Mouse (Mus musculus) bone marrow macrophage, adult 2 months (primary cell): ENCODE data around the gene Emilin1. TPM values are rescaled to one million over a fixed set of nuclear protein-coding genes. Genes with fewer than 3 reads are reported as not detected.

Experiments
- H3K27ac ChIP-seq: 2 replicates; pipeline ENCODE4 v1.5.1; 2012; ENCODE audit warnings: low read depth, low read length; ENCODE audit not compliant: insufficient read depth
- H3K4me1 ChIP-seq: 2 replicates; pipeline ENCODE4 v1.6.1; 2012; ENCODE audit warnings: low read length; ENCODE audit not compliant: control insufficient read depth, insufficient read depth
- H3K4me3 ChIP-seq: 2 replicates; pipeline ENCODE4 v1.5.1; 2012; ENCODE audit warnings: mild to moderate bottlenecking, low read length, moderate library complexity; ENCODE audit not compliant: insufficient read depth
- CTCF ChIP-seq: IDR thresholded peaks from 2 replicates; pipeline ENCODE4 v1.5.1; 2012; ENCODE audit warnings: low read depth, mild to moderate bottlenecking, low read length, moderate library complexity
- POLR2A ChIP-seq: IDR thresholded peaks from 2 replicates; pipeline ENCODE4 v1.6.1; 2012; ENCODE audit warnings: mild to moderate bottlenecking, low read depth, low read length, borderline replicate concordance
- polyA plus RNA-seq: library from polyadenylated mRNA; stranded (reverse); fragments of >200 nt; gene quantifications from 2 replicates; pipeline ENCODE4 v1.2.4, GENCODE M21; 2012; ENCODE audit not compliant: missing spikeins, insufficient read depth, insufficient read length

Emilin1 gene
- polyA plus RNA-seq, result 29.1 and 37.2 TPM in 2 replicates

GRCm38 (mm10) chr5:30913060-30913841 lies at the start of gene Emilin1:
Emilin1 (plus strand) TSS chr5:30913402.
- peak within 1 kb of the TSS; percentile 57 for H3K4me3 ChIP-seq
- peaks cover 35% of the 10 kb centered on the region for H3K4me1 ChIP-seq
- peak within 1 kb of the TSS; percentile 71 for H3K27ac ChIP-seq
- TF ChIP-seq CTCF, result no peak
- TF ChIP-seq POLR2A, result no peak

GRCm38 (mm10) chr5:30863852-30864251 lies 49.4 kb upstream of the Emilin1 start:
- no peak overlapping the region for H3K27ac ChIP-seq
- H3K4me1 ChIP-seq, result peaks cover 25% of the 10 kb centered on the region
- TF ChIP-seq CTCF (no peak), POLR2A (no peak)
- H3K4me3 ChIP-seq, result no peak overlapping the region

- H3K4me3 ChIP-seq, result no peak overlapping the region
- no peak overlapping the region for H3K27ac ChIP-seq
- TF ChIP-seq POLR2A (no peak), CTCF (no peak)
These were observed 48.9 kb upstream of the Emilin1 start for GRCm38 (mm10) chr5:30864322-30864721.

GRCm38 (mm10) chr5:30866871-30867270 lies 46.3 kb upstream of the Emilin1 start:
- Histone ChIP-seq H3K27ac (peak overlapping the region; percentile 50; the same call in 1 of the 2 replicates), H3K4me3 (no peak overlapping the region), H3K4me1 (peaks cover 37% of the 10 kb centered on the region)
- TF ChIP-seq POLR2A, result no peak
- no peak for TF ChIP-seq CTCF

More at GRCm38 (mm10) chr5:30864322-30864721, 48.9 kb upstream of the Emilin1 start:
- H3K4me1 ChIP-seq, result peaks cover 26% of the 10 kb centered on the region

GRCm38 (mm10) chr5:30867712-30868111 lies 45.5 kb upstream of the Emilin1 start, which contains the start of gene Tmem214:
Tmem214 (plus strand) TSS chr5:30868012.
- H3K27ac ChIP-seq, result peak within 1 kb of the TSS; percentile 50; the same call in 1 of the 2 replicates
- TF ChIP-seq POLR2A (no peak), CTCF (no peak)
- H3K4me1 ChIP-seq, result peaks cover 42% of the 10 kb centered on the region
- H3K4me3 ChIP-seq, result no peak within 1 kb of the TSS

GRCm38 (mm10) chr5:30868981-30869380 lies 44.2 kb upstream of the Emilin1 start:
- no peak for TF ChIP-seq CTCF
- no peak for TF ChIP-seq POLR2A
- H3K4me3 ChIP-seq, result peak overlapping the region; percentile 91; the same call in 1 of the 2 replicates
- peaks cover 42% of the 10 kb centered on the region for H3K4me1 ChIP-seq
- H3K27ac ChIP-seq, result no peak overlapping the region

- TF ChIP-seq CTCF, result no peak
- peak; percentile 68; the same call in 1 of the 2 replicates for TF ChIP-seq POLR2A
- Histone ChIP-seq H3K4me3 (peak overlapping the region; percentile 91), H3K4me1 (peaks cover 42% of the 10 kb centered on the region), H3K27ac (no peak overlapping the region)
These were observed 43.6 kb upstream of the Emilin1 start for GRCm38 (mm10) chr5:30869405-30870130.

- Histone ChIP-seq H3K4me3 (peak overlapping the region; percentile 91), H3K4me1 (peaks cover 42% of the 10 kb centered on the region), H3K27ac (no peak overlapping the region)
- TF ChIP-seq POLR2A (no peak), CTCF (no peak)
These were observed 43.1 kb upstream of the Emilin1 start for GRCm38 (mm10) chr5:30870131-30870406.

GRCm38 (mm10) chr5:30872574-30872973 lies 40.6 kb upstream of the Emilin1 start:
- TF ChIP-seq CTCF (no peak), POLR2A (no peak)
- Histone ChIP-seq H3K4me3 (no peak overlapping the region), H3K27ac (no peak overlapping the region), H3K4me1 (peaks cover 26% of the 10 kb centered on the region)

- H3K27ac ChIP-seq, result no peak overlapping the region
- TF ChIP-seq CTCF, result no peak
- TF ChIP-seq POLR2A, result no peak
- no peak overlapping the region for H3K4me3 ChIP-seq
- H3K4me1 ChIP-seq, result peaks cover 21% of the 10 kb centered on the region
These were observed 38.8 kb upstream of the Emilin1 start for GRCm38 (mm10) chr5:30874365-30874764.
